Mouse (Mus musculus) adrenal gland, postnatal 4 days (tissue): ENCODE measurements around the gene Ptpa. TPM values are rescaled to one million over a fixed set of nuclear protein-coding genes. Genes with fewer than 3 reads are reported as not detected.
A peak's percentile ranks its signal among the peaks of the same experiment; 100 is the strongest.
"Not testable (repeated sequence)": the region's sequence is repeated elsewhere in the genome, so short reads cannot be mapped to it uniquely, and the experiment has no call there.

Experiments used
- DNase-seq, 2 experiments: peaks; one replicate each; pipeline ENCODE4 v3.0.0; 2021 to 2022; ENCODE audit warnings: low spot score in 2 of 2, mixed read lengths in 2 of 2
- total RNA-seq, 2 experiments: library from RNA; stranded (reverse); gene quantifications; 2 replicates each; pipeline ENCODE4 v1.2.3; 2021

Ptpa gene
- total RNA-seq, 2 experiments from 2014 or later: 165 to 169 TPM

GRCm38 (mm10) chr2:30401581-30401980 is 14.3 kb upstream of the Ptpa start:
- no peak for DNase-seq

DNA sequence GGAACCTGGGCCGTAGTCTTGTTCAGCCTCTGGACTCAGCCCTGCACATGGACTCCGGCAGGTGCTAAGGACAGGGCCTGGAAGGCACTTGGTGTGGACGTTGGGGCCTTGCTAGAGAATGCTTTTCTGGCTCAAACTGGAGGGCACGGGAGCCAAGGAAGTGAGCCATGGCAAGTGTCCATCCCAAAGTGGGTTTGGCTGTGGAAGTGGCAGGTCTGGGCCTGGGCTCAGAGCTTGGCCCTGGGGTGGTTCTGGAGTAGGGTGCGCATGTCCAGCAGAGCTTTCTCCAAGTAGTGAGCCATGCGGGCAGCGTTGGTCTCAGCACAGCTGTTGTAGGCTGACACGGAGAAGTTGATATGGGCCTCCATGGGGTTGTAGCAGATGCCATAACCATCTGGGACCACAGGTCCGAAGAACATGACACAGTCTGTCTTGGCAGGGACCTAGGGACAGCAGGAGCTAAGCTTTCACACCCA is 13.4 kb upstream of the Ptpa start:
- DNase-seq: no peak

GRCm38 (mm10) chr2:30402843-30403242 is 13.0 kb upstream of the Ptpa start:
- DNase-seq: no peak

- DNase-seq: no peak
Measured at GRCm38 (mm10) chr2:30403870-30404269, 12.0 kb upstream of the Ptpa start.

DNA sequence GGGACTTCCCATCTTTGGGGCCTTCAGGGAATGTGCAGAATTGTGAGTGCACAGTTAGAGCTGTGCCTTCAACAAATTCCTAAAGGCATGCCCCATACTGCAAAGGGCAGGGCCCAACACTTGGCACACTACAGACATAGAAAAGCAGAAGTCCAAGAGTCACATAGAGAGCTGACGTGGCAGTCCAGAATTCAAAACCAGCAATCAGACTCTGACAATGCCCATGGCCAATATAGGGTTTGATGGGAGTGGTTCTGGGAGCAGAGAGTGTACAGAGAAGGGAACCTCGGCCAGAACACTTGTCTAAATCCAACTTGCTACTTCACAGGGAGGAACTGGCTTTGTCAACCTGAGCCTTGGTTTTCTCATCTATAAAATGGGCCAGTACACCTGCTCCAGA is 8.6 kb upstream of the Ptpa start:
- DNase-seq: no peak

- no peak for DNase-seq
Measured at GRCm38 (mm10) chr2:30407778-30408177, 8.1 kb upstream of the Ptpa start.

- DNase-seq: no peak
Measured at GRCm38 (mm10) chr2:30408452-30409100, 7.3 kb upstream of the Ptpa start.

- DNase-seq: no peak
Measured at GRCm38 (mm10) chr2:30409454-30410176, 6.2 kb upstream of the Ptpa start.

DNA sequence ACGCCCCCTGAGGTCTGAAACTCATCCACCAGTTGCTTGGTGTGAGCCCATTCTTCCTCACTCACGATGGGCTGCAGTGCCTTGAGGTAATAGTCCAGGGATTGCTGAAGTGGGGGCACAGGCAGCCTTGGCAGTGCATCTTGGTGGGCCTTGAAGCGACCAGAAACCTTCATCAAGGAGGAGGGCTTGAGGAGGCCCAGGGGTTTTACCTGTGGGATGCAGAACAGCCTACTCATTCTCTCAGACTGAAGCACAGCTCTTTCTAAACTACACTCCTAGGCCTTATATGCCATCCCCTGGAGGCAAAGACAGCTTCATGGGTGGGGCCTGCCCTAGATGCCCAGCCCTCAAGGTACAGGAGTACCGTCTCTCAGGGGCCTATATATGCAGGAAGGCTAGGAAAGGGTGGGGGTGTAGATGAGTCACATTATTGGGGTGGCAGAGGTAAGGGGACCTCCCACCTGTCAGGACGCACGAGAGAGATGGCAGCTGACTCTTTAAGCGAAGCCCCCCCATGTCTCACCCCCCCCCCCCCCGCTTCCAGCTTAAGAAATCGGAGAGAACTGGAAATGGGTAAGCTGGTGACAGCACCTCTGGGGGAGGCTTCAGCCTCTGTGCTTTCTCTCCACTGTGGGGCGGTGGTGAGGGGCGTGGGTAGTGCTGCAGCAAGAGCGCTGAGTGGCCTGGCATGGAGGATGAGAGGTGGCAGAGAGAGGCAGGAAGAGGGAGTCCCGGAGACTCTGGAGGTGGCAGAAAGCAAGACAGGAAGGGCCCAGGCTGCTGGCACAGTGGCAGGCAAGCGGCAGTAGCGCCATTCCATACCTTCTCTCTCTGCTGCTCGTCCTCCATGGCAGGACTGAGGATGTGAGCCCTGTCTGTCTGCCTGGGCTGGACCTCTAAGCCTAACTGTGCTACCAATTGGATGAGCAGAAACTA is 2.5 kb upstream of the Ptpa start:
- DNase-seq: no peak

DNA sequence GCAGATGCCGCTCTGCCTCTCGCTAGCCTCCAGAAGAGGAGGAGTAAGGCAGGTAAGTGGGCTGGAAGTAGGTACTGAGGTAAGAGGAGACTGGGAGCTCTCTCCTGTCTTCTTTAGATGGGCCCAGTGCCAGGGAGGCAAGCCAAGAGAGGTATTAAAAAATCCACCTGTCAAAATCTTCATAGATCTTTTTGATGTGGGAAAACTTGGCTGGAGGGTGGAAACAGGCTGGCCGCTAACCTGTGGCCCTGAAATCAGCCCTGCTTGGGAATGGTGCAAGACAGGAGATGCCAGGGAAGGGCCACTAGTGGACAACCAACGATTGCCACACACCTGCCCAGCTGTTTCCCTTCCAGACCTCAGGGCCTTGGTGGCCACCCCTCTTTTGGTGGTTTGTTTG is 1.7 kb upstream of the Ptpa start:
- no peak for DNase-seq

GRCm38 (mm10) chr2:30414681-30415080 is 1.2 kb upstream of the Ptpa start:
- no peak for DNase-seq

- peak; percentile 80 to 86 for DNase-seq
Measured at GRCm38 (mm10) chr2:30415157-30415935, 493 bp upstream of the Ptpa start, which contains the start of gene Crat. TSS of gene Crat (minus strand) at chr2:30415813.

- DNase-seq: no peak
Measured at GRCm38 (mm10) chr2:30416649-30416965, 768 bp downstream of the Ptpa start.

GRCm38 (mm10) chr2:30417154-30417553 is 1.3 kb downstream of the Ptpa start:
- not testable (repeated sequence) for DNase-seq

DNA sequence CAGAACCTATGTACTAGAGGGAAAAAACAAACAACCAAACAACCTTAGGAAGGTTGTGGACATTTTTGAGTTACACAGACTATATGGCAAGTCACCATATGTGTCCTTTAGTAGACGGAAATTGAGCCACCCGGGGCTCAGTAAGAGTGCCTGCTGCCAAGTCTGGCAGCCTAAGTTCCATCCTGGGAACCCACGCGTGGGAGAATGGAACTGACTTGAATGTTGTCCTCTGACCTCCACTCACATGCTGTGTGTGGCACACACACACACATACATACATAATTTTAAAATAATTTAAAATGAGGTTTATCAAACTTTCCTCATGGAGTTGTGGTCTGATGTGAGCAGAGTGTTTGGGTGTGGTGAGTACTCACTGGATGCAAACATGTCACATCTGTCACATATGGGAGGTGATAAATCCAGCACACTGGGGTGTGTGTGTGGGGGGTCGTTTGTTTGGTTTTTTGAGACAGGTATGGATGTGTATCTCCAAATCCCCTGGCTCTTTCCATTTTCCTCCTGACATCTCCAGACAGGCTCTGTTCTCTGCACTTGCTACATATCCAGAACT is 1.8 kb downstream of the Ptpa start:
- no peak for DNase-seq

GRCm38 (mm10) chr2:30418259-30418658 is 2.4 kb downstream of the Ptpa start:
- no peak for DNase-seq

- DNase-seq: no peak
Measured at GRCm38 (mm10) chr2:30419112-30419511, 3.3 kb downstream of the Ptpa start.

GRCm38 (mm10) chr2:30421432-30421831 is 5.6 kb downstream of the Ptpa start:
- DNase-seq: no peak

- peak in 1 of 2 experiments; percentile 42 for DNase-seq
Measured at GRCm38 (mm10) chr2:30429156-30429555, 13.3 kb downstream of the Ptpa start.

DNA sequence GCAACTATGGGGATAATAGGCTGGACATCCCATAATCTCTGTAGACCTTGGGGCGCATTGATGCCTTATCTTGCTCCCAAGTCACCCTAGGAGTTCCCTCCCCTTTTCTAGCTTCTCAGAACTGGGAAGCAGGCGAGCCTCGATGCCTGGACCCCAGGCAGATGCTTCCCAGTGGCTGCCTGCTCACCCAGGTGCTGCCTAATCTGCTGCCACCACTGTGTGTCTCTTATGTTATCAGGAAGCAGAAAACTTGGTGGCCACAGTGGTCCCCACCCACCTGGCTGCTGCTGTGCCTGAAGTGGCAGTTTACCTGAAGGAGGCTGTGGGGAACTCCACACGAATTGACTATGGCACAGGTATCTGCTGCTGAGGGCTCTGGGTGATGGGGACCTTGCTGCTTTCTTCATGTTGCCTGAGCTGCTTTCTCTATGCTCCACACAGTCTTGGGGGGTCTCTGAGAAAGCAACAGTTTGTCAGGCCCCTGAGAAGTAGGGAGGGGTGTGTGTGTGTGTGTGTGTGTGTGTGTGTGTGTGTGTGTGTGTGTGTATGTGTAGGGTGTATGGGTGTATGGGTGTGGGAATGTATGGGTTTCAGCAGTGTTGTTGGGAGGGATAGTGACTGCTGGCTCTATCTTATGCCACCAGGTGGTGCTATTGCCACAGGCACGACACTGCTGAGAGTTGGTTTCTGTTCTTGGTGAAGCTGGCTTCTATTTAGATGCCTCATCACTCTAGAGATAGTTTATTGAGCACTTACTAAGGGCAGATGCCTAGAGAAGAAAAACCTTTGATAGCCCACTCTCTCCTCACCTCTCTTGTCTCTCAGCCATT is 19.7 kb downstream of the Ptpa start:
- peak in 1 of 2 experiments; percentile 37 for DNase-seq
